11 mouse cellular contexts compared by ENCODE assay signal in the genomic region with DNA sequence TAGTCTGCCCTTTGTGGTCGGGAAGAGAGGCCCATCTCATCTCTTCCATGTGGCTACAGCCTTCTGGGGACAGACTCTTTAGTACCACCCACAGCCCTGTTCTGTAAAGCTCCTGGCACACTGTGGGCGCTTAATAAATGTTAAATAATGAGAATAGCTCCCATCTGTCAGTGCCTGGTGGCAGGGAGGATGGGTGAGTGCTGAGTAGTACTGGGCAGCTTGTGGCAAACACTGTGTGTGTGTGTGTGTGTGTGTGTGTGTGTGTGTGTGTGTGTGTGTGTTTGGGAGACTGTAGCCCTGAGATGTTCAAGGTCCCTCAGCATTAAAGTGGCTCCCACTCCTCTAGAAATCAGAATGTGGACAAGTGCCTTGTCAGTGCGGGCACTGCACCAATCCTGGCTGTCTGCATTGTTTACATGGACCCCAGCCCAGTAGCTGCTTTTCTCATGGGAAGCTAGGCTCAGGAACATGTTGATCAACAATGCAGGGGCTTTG.
DNase-seq lines count a peak whose midpoint lies in the region; ATAC-seq lines count a peak whose summit lies in the region.
"Had no signal": no experiment of that assay in that cellular context is flagged by ENCODE, and none has a peak within 500 bp of the region (broad histone marks: within the 10 kb centered on the region; RNA-seq: fewer than 3 reads in every experiment).

No protein-coding gene starts in this region.

- H3K27me3 ChIP-seq in hindbrain, embryonic 13.5 days: no peaks in the 10 kb centered on the region
- H3K27me3 ChIP-seq in hindbrain, embryonic 11.5 days (ENCODE audit: control insufficient read depth, insufficient read depth, low read length): no peaks in the 10 kb centered on the region
- H3K27me3 ChIP-seq in neural tube, embryonic 12.5 days (replicated peaks): no peaks in the 10 kb centered on the region
- H3K27me3 ChIP-seq in hindbrain, embryonic 16.5 days (replicated peaks; ENCODE audit: control insufficient read depth, insufficient read depth, low read length): no peaks in the 10 kb centered on the region
- H3K27me3 ChIP-seq in neural tube, embryonic 15.5 days (replicated peaks): no peaks in the 10 kb centered on the region
- H3K27me3 ChIP-seq in heart, embryonic 11.5 days (ENCODE audit: control insufficient read depth, insufficient read depth, low read length): no peaks in the 10 kb centered on the region

- no peak overlapping the region for H3K9ac ChIP-seq in hindbrain, embryonic 13.5 days
- no peak overlapping the region for H3K9ac ChIP-seq in hindbrain, embryonic 11.5 days (ENCODE audit: low read depth, low read length)
- no peak overlapping the region for H3K9ac ChIP-seq in neural tube, embryonic 12.5 days
- no peak overlapping the region for H3K9ac ChIP-seq in hindbrain, embryonic 16.5 days (ENCODE audit: low read depth, low read length)
- H3K9ac ChIP-seq in neural tube, embryonic 15.5 days (replicated peaks): no peak overlapping the region
- no peak overlapping the region for H3K9ac ChIP-seq in heart, embryonic 11.5 days (ENCODE audit: low read depth, low read length)
- H3K9ac ChIP-seq: liver, embryonic 14.5 days had no signal

- 57% methylated on average over 3 of the region's 3 CpGs for WGBS in hindbrain, embryonic 13.5 days
- 76% methylated on average over 3 of the region's 3 CpGs for WGBS in hindbrain, embryonic 11.5 days
- 60% methylated on average over 3 of the region's 3 CpGs for WGBS in neural tube, embryonic 12.5 days
- 59% methylated on average over 3 of the region's 3 CpGs for WGBS in hindbrain, embryonic 16.5 days
- WGBS in neural tube, embryonic 15.5 days: 50% methylated on average over 3 of the region's 3 CpGs
- WGBS in heart, embryonic 11.5 days (ENCODE audit: insufficient replicate concordance): 75% methylated on average over 3 of the region's 3 CpGs

- H3K36me3 ChIP-seq in hindbrain, embryonic 13.5 days: no peaks in the 10 kb centered on the region
- no peaks in the 10 kb centered on the region for H3K36me3 ChIP-seq in hindbrain, embryonic 11.5 days (ENCODE audit: control insufficient read depth, insufficient read depth, low read length)
- no peaks in the 10 kb centered on the region for H3K36me3 ChIP-seq in neural tube, embryonic 12.5 days
- H3K36me3 ChIP-seq in hindbrain, embryonic 16.5 days (ENCODE audit: control insufficient read depth, insufficient read depth, low read length): no peaks in the 10 kb centered on the region
- no peaks in the 10 kb centered on the region for H3K36me3 ChIP-seq in neural tube, embryonic 15.5 days
- H3K36me3 ChIP-seq in heart, embryonic 11.5 days (ENCODE audit: control insufficient read depth, insufficient read depth, low read length): no peaks in the 10 kb centered on the region

- H3K9me3 ChIP-seq in hindbrain, embryonic 13.5 days: no peaks in the 10 kb centered on the region
- no peaks in the 10 kb centered on the region for H3K9me3 ChIP-seq in hindbrain, embryonic 11.5 days (ENCODE audit: control insufficient read depth, low read length)
- no peaks in the 10 kb centered on the region for H3K9me3 ChIP-seq in neural tube, embryonic 12.5 days
- no peaks in the 10 kb centered on the region for H3K9me3 ChIP-seq in hindbrain, embryonic 16.5 days (ENCODE audit: control insufficient read depth, low read length)
- no peaks in the 10 kb centered on the region for H3K9me3 ChIP-seq in neural tube, embryonic 15.5 days (replicated peaks)
- H3K9me3 ChIP-seq in heart, embryonic 11.5 days (replicated peaks; ENCODE audit: control insufficient read depth, low read length): no peaks in the 10 kb centered on the region

- H3K4me2 ChIP-seq in hindbrain, embryonic 13.5 days: no peak overlapping the region
- H3K4me2 ChIP-seq in hindbrain, embryonic 11.5 days (replicated peaks; ENCODE audit: low read depth, low read length): no peak overlapping the region
- H3K4me2 ChIP-seq in neural tube, embryonic 12.5 days (replicated peaks): no peak overlapping the region
- no peak overlapping the region for H3K4me2 ChIP-seq in hindbrain, embryonic 16.5 days (ENCODE audit: low read length)
- no peak overlapping the region for H3K4me2 ChIP-seq in neural tube, embryonic 15.5 days
- no peak overlapping the region for H3K4me2 ChIP-seq in heart, embryonic 11.5 days

- intact Hi-C loops in gastrocnemius, postnatal 36 days (cut with DNase I): no loop called here

- ATAC-seq in hindbrain, embryonic 13.5 days (ENCODE audit: low FRiP score): peak; percentile 28; the same call in 1 of the 2 replicates
- ATAC-seq in hindbrain, embryonic 11.5 days (ENCODE audit: low FRiP score): no peak
- 0 out of 2 replicates have a peak, but pooled peaks have one; percentile 25 for ATAC-seq in neural tube, embryonic 12.5 days (ENCODE audit: low FRiP score, low read depth)
- ATAC-seq in hindbrain, embryonic 16.5 days: peak; percentile 73
- ATAC-seq in neural tube, embryonic 15.5 days (ENCODE audit: low FRiP score): peak; percentile 42; the same call in 1 of the 2 replicates
- ATAC-seq in heart, embryonic 11.5 days (replicated peaks; ENCODE audit: insufficient number of reproducible peaks, low FRiP score, low TSS enrichment): no peak

- peak overlapping the region; percentile 50 for H3K27ac ChIP-seq in hindbrain, embryonic 13.5 days
- no peak overlapping the region for H3K27ac ChIP-seq in hindbrain, embryonic 11.5 days (ENCODE audit: low read depth, low read length)
- H3K27ac ChIP-seq in neural tube, embryonic 12.5 days: no peak overlapping the region
- 0 out of 2 replicates have a peak overlapping the region, but pooled peaks have one; percentile 24 for H3K27ac ChIP-seq in hindbrain, embryonic 16.5 days (ENCODE audit: low read depth, low read length)
- H3K27ac ChIP-seq in neural tube, embryonic 15.5 days (replicated peaks): peak overlapping the region; percentile 45
- no peak overlapping the region for H3K27ac ChIP-seq in heart, embryonic 11.5 days (ENCODE audit: low read depth, low read length)
- H3K27ac ChIP-seq: left cerebral cortex, adult 2 months; liver, embryonic 14.5 days had no signal

- H3K4me3 ChIP-seq in hindbrain, embryonic 13.5 days: no peak overlapping the region
- no peak overlapping the region for H3K4me3 ChIP-seq in hindbrain, embryonic 11.5 days (ENCODE audit: low read depth, low read length)
- no peak overlapping the region for H3K4me3 ChIP-seq in neural tube, embryonic 12.5 days
- H3K4me3 ChIP-seq in hindbrain, embryonic 16.5 days (ENCODE audit: low read length): no peak overlapping the region
- no peak overlapping the region for H3K4me3 ChIP-seq in neural tube, embryonic 15.5 days (replicated peaks)
- H3K4me3 ChIP-seq in heart, embryonic 11.5 days (ENCODE audit: low read depth, low read length): no peak overlapping the region
- H3K4me3 ChIP-seq: left cerebral cortex, adult 2 months had no signal

- DNase-seq in hindbrain, embryonic 11.5 days (ENCODE audit: low spot score): no peak
- DNase-seq in neural tube, embryonic 10.5 days (ENCODE audit: extremely low spot score, low spot score): no peak
- no peak for DNase-seq in gastrocnemius, postnatal 36 days
- DNase-seq: heart, postnatal 14 days had no signal

- H3K4me1 ChIP-seq in hindbrain, embryonic 13.5 days (replicated peaks): peaks cover 28% of the 10 kb centered on the region; the same call in 1 of the 2 replicates
- no peaks in the 10 kb centered on the region for H3K4me1 ChIP-seq in hindbrain, embryonic 11.5 days (replicated peaks; ENCODE audit: control insufficient read depth, insufficient read depth, low read length)
- peaks cover 5% of the 10 kb centered on the region; the same call in 1 of the 2 replicates for H3K4me1 ChIP-seq in neural tube, embryonic 12.5 days
- H3K4me1 ChIP-seq in hindbrain, embryonic 16.5 days (ENCODE audit: control insufficient read depth, insufficient read depth, low read depth, low read length): no peaks in the 10 kb centered on the region; the same call in none of the 2 replicates
- H3K4me1 ChIP-seq in neural tube, embryonic 15.5 days: peaks cover 26% of the 10 kb centered on the region
- no peaks in the 10 kb centered on the region for H3K4me1 ChIP-seq in heart, embryonic 11.5 days (ENCODE audit: control insufficient read depth, insufficient read depth, low read length)

Comparison
In these comparisons a context has a peak if more than half of its experiments do, and no peak if none do; other contexts are left out.
1. ATAC-seq: peak in hindbrain, embryonic 13.5 days (single experiment), neural tube, embryonic 12.5 days (single experiment), hindbrain, embryonic 16.5 days (single experiment) and neural tube, embryonic 15.5 days (single experiment); none in hindbrain, embryonic 11.5 days (single experiment) and heart, embryonic 11.5 days (single experiment).
2. H3K27ac ChIP-seq: peak in hindbrain, embryonic 13.5 days (single experiment), hindbrain, embryonic 16.5 days (single experiment) and neural tube, embryonic 15.5 days (single experiment); none in hindbrain, embryonic 11.5 days (single experiment), neural tube, embryonic 12.5 days (single experiment) and heart, embryonic 11.5 days (single experiment).